Mouse (Mus musculus): Measurements from ENCODE around the gene Gm13889.

DNA sequence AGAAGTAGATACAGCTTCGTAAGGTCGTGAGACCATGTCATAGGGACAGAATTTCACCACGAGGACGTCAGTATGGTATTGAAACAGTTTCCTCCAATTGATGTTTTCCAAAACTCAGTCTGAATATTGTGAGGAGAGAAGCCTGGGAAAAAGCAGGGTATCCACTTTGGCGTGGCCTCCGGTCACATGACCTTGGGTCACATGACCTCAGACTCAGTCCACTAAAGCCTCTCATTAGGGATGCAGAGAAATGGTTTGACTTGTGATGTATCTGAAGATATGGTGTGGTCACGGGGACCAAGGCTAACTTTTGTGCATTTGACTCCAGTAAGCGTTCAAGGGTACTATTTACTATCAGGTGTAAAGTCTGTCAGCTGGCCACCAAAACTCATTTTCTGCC, 2.3 kb upstream of the Gm13889 start:
- TF ChIP-seq CTCF (IDR thresholded peaks at IDR 0.05; ENCODE audit: low read depth, low read length) (no peak), POLR2A (IDR thresholded peaks at IDR 0.05; ENCODE audit: extremely low read depth, insufficient read depth, low read length) (no peak)
